Mouse (Mus musculus): ENCODE results near the gene Sh3gl2.

Gene Sh3gl2

GRCm38 (mm10) chr4:85232386-85233381 is 27.8 kb downstream of the Sh3gl2 start:
- no peak for DNase-seq (ENCODE audit: low read depth, low spot score)

- no peak for DNase-seq (ENCODE audit: low read depth, low spot score)
These were observed 36.7 kb downstream of the Sh3gl2 start for GRCm38 (mm10) chr4:85241675-85242074.

GRCm38 (mm10) chr4:85242562-85242961 is 37.6 kb downstream of the Sh3gl2 start:
- no peak for DNase-seq (ENCODE audit: low read depth, low spot score)

- DNase-seq (ENCODE audit: low read depth, low spot score) = no peak
These were observed 43.7 kb downstream of the Sh3gl2 start for GRCm38 (mm10) chr4:85248673-85249072.

GRCm38 (mm10) chr4:85250271-85250670 is 45.3 kb downstream of the Sh3gl2 start:
- DNase-seq (ENCODE audit: low read depth, low spot score) = no peak

GRCm38 (mm10) chr4:85250786-85251185 is 45.9 kb downstream of the Sh3gl2 start:
- no peak for DNase-seq (ENCODE audit: low read depth, low spot score)

- DNase-seq (ENCODE audit: low read depth, low spot score) = no peak
These were observed 51.0 kb downstream of the Sh3gl2 start for GRCm38 (mm10) chr4:85255771-85256389.

- DNase-seq (ENCODE audit: low read depth, low spot score) = no peak
These were observed 51.7 kb downstream of the Sh3gl2 start for GRCm38 (mm10) chr4:85256461-85257202.

- no peak for DNase-seq (ENCODE audit: low read depth, low spot score)
These were observed 52.9 kb downstream of the Sh3gl2 start for GRCm38 (mm10) chr4:85257771-85258341.

GRCm38 (mm10) chr4:85260687-85261658 is 56.0 kb downstream of the Sh3gl2 start:
- no peak for DNase-seq (ENCODE audit: low read depth, low spot score)

- DNase-seq (ENCODE audit: low read depth, low spot score) = no peak
These were observed 57.2 kb downstream of the Sh3gl2 start for GRCm38 (mm10) chr4:85262146-85262545.

- DNase-seq (ENCODE audit: low read depth, low spot score) = no peak
These were observed 57.7 kb downstream of the Sh3gl2 start for GRCm38 (mm10) chr4:85262606-85263005.

- no peak for DNase-seq (ENCODE audit: low read depth, low spot score)
These were observed 62.5 kb downstream of the Sh3gl2 start for GRCm38 (mm10) chr4:85267456-85267855.

- DNase-seq (ENCODE audit: low read depth, low spot score) = no peak
These were observed 68.0 kb downstream of the Sh3gl2 start for GRCm38 (mm10) chr4:85272877-85273276.

- DNase-seq (ENCODE audit: low read depth, low spot score) = no peak
These were observed 68.5 kb downstream of the Sh3gl2 start for GRCm38 (mm10) chr4:85273452-85273851.

GRCm38 (mm10) chr4:85283151-85283550 is 78.2 kb downstream of the Sh3gl2 start:
- DNase-seq (ENCODE audit: low read depth, low spot score) = no peak

GRCm38 (mm10) chr4:85289990-85290389 is 85.1 kb downstream of the Sh3gl2 start:
- DNase-seq (ENCODE audit: low read depth, low spot score) = no peak

- DNase-seq (ENCODE audit: low read depth, low spot score) = no peak
These were observed 86.4 kb downstream of the Sh3gl2 start for GRCm38 (mm10) chr4:85291296-85291695.

- DNase-seq (ENCODE audit: low read depth, low spot score) = no peak
These were observed 88.4 kb downstream of the Sh3gl2 start for GRCm38 (mm10) chr4:85293368-85293767.

GRCm38 (mm10) chr4:85300610-85301405 is 95.9 kb downstream of the Sh3gl2 start:
- DNase-seq (ENCODE audit: low read depth, low spot score) = no peak
